Mouse (Mus musculus) splenic B cell, adult 2 months (primary cell): ENCODE data around the gene Duoxa2.

ENCODE experiments used
- DNase-seq: peaks from one replicate; pipeline ENCODE4 v3.0.0-alpha.2; 2011; ENCODE audit warnings: low read depth, low spot score
- H3K27me3 ChIP-seq: 2 replicates; pipeline ENCODE4 v1.6.1; 2012; ENCODE audit warnings: mild to moderate bottlenecking, low read length, moderate library complexity, mixed read lengths; ENCODE audit not compliant: control insufficient read depth, poor library complexity, insufficient read depth, severe bottlenecking
- H3K36me3 ChIP-seq: 2 replicates; pipeline ENCODE4 v1.6.1; 2012; ENCODE audit warnings: mild to moderate bottlenecking, low read length, moderate library complexity, mixed read lengths; ENCODE audit not compliant: control insufficient read depth, poor library complexity, insufficient read depth, severe bottlenecking

The Duoxa2 gene

GRCm38 (mm10) chr2:122298596-122299490, at the start of gene Duoxa2:
Gene Duoxa2 (plus strand): TSS chr2:122298900.
- peaks cover 2% of the 10 kb centered on the region; the same call in 1 of the 2 replicates for H3K27me3 ChIP-seq
- DNase-seq, result peak; percentile 64
- no peaks in the 10 kb centered on the region for H3K36me3 ChIP-seq

GRCm38 (mm10) chr2:122255997-122256396, 42.7 kb upstream of the Duoxa2 start:
- DNase-seq, result no peak
- no peaks in the 10 kb centered on the region for H3K27me3 ChIP-seq
- no peaks in the 10 kb centered on the region for H3K36me3 ChIP-seq

DNA sequence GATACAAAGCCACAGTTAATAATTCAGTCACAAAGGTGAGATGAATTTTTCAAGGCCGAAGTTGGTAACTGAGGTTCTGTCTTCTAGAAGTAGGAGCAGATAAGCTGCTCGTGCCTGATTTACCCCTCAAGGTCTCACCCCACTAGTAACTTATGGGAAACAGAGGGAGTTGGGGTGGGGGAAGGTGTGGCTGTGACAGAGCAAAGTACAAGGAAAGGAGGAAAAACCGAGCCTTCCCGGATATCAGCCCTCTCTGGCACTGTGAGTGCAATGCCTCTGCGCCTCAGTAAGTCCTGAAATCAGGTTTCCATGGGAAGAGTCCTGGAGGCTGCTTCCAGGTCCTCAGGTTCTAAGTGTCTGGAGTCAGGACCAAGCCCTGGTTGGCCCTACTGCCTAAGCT, 38.0 kb upstream of the Duoxa2 start:
- DNase-seq, result no peak
- Histone ChIP-seq H3K27me3 (no peaks in the 10 kb centered on the region), H3K36me3 (no peaks in the 10 kb centered on the region)

DNA sequence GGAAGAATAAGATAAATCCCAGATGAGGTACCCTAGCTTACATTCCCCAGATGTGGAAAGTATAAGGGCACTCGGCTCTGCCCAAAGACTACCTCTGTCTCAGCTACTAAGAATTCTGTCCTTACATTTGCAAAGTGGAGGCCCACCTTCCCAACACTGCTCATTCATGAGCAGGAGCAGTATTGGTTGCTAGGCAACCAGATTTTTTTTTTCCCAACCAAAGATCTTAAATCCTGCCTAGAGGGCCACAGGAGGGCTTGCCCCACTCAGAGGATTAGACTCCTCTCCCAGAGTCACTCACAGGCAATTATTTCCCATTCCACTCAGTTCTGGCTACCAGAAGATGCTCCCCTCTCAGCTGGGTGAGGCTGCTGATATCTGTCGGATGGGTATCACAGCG, 34.0 kb upstream of the Duoxa2 start:
- no peak for DNase-seq
- Histone ChIP-seq H3K36me3 (no peaks in the 10 kb centered on the region), H3K27me3 (no peaks in the 10 kb centered on the region)

- no peaks in the 10 kb centered on the region for H3K27me3 ChIP-seq
- DNase-seq, result no peak
- no peaks in the 10 kb centered on the region for H3K36me3 ChIP-seq
These were observed 32.1 kb upstream of the Duoxa2 start for GRCm38 (mm10) chr2:122266407-122267193.

- Histone ChIP-seq H3K36me3 (no peaks in the 10 kb centered on the region), H3K27me3 (no peaks in the 10 kb centered on the region)
- no peak for DNase-seq
These were observed 19.9 kb upstream of the Duoxa2 start for GRCm38 (mm10) chr2:122278769-122279168.

- Histone ChIP-seq H3K27me3 (no peaks in the 10 kb centered on the region), H3K36me3 (no peaks in the 10 kb centered on the region)
- no peak for DNase-seq
These were observed 14.6 kb upstream of the Duoxa2 start for GRCm38 (mm10) chr2:122284091-122284490.

DNA sequence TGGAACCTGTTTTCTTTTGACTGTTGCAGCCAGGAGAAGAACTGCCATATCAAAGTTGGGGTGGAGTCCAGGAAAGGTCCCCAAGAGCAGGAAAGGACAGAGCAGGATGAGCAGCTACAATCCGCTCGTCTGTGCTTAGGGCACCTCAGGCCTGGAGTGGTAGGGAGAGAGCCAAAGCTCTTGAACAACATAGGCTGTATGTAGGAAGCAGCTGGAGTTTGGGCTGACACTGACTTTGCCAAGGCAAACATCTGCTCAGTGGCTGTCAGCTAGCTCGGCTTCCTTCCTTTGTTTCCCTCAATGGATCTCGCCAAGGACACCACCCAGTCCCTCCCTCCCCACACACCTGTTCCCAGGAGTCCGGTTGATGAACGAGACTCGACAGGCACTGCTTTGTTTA, 12.6 kb upstream of the Duoxa2 start:
- no peak for DNase-seq
- Histone ChIP-seq H3K36me3 (no peaks in the 10 kb centered on the region), H3K27me3 (no peaks in the 10 kb centered on the region)

DNA sequence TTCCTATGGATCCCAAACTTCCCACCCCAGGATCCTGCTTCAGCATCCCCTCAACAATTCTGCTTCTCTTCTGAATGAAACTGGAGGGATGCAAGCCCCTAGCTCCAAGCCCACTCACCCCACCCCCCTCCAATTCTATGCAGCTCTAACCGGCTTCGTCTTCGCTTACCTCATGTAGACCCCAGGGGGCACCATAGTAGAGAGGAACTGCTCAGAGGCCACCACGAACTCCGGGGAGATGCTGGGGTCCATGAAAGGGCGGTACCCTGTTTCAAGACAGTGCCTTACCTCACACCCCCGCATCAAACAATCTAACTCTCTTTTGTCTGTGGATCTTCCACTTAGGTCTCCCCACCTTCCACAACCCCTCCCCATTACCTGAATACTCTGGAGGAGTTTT, 3.8 kb upstream of the Duoxa2 start:
- peak; percentile 11 for DNase-seq
- peaks cover 2% of the 10 kb centered on the region; the same call in 1 of the 2 replicates for H3K27me3 ChIP-seq
- no peaks in the 10 kb centered on the region for H3K36me3 ChIP-seq

DNA sequence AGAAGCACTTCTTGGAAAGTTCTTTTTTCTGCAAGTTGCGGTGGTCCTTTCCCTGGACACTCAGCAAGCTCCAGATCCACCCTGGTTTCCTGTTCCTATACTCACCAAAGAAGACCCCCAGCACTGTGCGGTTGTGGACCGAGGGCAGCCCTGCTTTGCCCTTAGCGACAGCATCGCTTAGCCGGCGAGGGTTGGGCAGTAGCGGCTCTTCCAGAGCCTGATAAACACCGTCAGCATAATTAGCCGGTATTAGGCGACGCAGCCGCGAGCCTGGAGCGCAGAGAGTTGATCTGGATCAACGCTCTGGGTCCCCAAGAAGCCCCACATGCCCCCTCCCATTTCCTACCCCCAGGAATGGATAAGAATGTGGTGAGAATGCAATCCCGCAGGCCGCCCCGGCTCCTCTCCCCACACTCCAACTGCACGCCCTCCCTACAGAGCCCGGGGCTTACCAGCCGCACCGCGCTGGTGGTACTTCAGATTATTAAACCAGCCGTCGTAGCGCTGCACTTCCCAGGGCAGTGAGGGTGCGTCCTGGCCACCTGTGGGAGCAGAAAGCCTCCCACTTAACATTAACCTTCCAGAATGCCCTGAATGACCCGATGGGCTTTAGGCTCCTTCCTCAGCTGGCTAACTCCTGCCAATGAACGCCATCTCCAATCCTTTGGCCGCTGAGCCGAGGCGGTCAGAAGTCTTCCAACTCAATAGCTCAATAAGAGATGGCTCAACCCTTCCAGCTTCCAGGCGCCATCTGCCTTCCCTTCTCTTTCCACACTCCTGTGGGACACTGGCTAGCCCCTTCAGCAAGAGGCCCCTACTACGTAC, 1.2 kb upstream of the Duoxa2 start:
- no peaks in the 10 kb centered on the region for H3K36me3 ChIP-seq
- peak; percentile 4 for DNase-seq
- peaks cover 2% of the 10 kb centered on the region; the same call in 1 of the 2 replicates for H3K27me3 ChIP-seq

DNA sequence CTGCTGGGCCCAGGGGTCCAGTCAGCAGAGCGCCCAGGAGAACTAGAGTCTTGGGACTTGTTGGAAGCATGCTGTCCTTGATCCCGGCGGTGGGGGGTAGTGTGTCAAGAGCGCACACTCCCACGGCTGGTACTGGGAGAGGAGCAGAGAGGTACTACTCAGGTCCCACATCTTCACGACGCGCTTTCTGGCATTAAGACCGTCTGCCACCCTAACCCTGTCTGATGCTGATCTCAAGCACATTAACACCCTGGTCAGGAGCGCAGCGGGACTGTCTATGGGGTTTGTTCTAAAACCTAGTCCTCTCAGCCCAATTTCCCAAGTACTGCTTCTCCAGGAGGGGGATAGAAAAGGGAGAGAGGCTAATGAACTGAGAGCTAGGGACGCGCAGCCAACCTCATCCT, 602 bp upstream of the Duoxa2 start, which contains the start of gene Duox2:
Duox2 (minus strand) TSS at position 354 of the 404 bp plus-strand sequence.
- no peaks in the 10 kb centered on the region for H3K36me3 ChIP-seq
- H3K27me3 ChIP-seq, result peaks cover 2% of the 10 kb centered on the region; the same call in 1 of the 2 replicates
- DNase-seq, result peak; percentile 4

GRCm38 (mm10) chr2:122299911-122300655, 1.4 kb downstream of the Duoxa2 start:
- peak; percentile 13 for DNase-seq
- Histone ChIP-seq H3K27me3 (peaks cover 2% of the 10 kb centered on the region; the same call in 1 of the 2 replicates), H3K36me3 (no peaks in the 10 kb centered on the region)

- H3K36me3 ChIP-seq, result no peaks in the 10 kb centered on the region
- peak; percentile 8 for DNase-seq
- H3K27me3 ChIP-seq, result peaks cover 2% of the 10 kb centered on the region; the same call in 1 of the 2 replicates
These were observed 1.9 kb downstream of the Duoxa2 start for GRCm38 (mm10) chr2:122300656-122301020.
